Comparison of ENCODE assay signal across 9 mouse cellular contexts in the genomic region with DNA sequence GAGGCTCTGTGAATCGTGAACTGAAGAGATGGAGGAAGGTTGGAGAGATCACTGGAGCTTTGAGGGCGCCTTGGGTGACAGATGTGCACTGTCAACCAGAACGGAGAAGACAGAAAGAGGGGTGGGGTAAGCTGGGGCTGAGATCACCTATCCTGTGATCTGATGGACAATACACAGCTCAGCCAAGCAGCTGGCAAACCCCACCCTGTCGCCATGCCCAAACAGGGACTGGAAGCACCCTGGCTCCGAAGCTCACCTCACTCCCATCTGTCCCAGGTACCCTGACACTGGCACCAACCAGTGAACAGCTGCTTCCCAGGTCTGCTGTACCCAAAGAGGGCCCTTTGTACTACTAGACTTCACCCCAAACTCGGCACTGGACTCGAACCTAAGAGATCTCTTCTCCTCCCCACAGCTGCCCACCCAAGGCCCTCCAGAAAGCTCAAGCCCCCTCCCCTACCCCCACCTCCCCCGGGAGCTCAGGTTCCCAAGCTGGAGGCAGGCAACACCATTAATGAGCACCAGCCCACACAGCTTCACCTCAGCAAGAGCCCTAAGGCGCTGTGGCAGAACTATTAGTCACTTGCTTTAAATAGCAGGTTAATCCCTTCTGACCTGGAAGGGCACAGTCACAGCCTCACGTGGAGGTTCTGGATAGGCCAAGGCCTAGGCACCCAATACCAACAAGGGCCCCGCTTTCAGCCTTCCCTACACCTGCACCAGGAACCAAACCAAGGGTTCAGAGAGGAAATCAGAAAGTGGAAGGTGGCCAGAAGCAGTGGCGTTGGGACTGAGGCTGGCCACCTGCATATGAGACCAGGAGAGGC. TPM values are rescaled to one million over a fixed set of nuclear protein-coding genes. Genes with fewer than 3 reads are reported as not detected.
A peak's percentile ranks its signal among the peaks of the same experiment; 100 is the strongest.
DNase-seq lines count a peak whose midpoint lies in the region; ATAC-seq lines count a peak whose summit lies in the region.
"Had no signal": no experiment of that assay in that cellular context is flagged by ENCODE, and none has a peak within 500 bp of the region (broad histone marks: within the 10 kb centered on the region; RNA-seq: fewer than 3 reads in every experiment).

No protein-coding gene starts in this region.

- peak; percentile 44 for DNase-seq in embryo, embryonic 10 days (ENCODE audit: low spot score)
- DNase-seq in embryo, embryonic 9.5 days (ENCODE audit: extremely low spot score): no peak
- DNase-seq in forebrain, embryonic 10.5 days (ENCODE audit: extremely low spot score, low spot score): no peak
- no peak for DNase-seq in frontal cortex, postnatal 10 days (ENCODE audit: low spot score in 2 of 2)
- no peak for DNase-seq in left cerebral cortex, postnatal 14 days (ENCODE audit: low spot score in 2 of 2)
- DNase-seq in urinary bladder, postnatal 10 days (ENCODE audit: low spot score): no peak

- intact Hi-C loops in left cerebral cortex, postnatal 14 days (cut with DNase I): loop anchor here (5.0 kb wide), 1 partner anchor 45 kb away; no protein-coding TSS in a partner anchor

- 56% methylated on average over 12 of the region's 12 CpGs for WGBS in forebrain, embryonic 10.5 days
- WGBS in hindbrain, embryonic 13.5 days: 60% methylated on average over 12 of the region's 12 CpGs
- 59% methylated on average over 12 of the region's 12 CpGs for WGBS in liver, embryonic 15.5 days (ENCODE audit: insufficient replicate concordance)

- ATAC-seq in hindbrain, embryonic 13.5 days (ENCODE audit: low FRiP score): no peak
- ATAC-seq in liver, embryonic 15.5 days (ENCODE audit: insufficient read depth): no peak

- H3K4me2 ChIP-seq in hindbrain, embryonic 13.5 days: peak overlapping the region; percentile 90
- peak overlapping the region; percentile 78 for H3K4me2 ChIP-seq in liver, embryonic 15.5 days

- H3K4me3 ChIP-seq in forebrain, embryonic 10.5 days: peak overlapping the region; percentile 75
- H3K4me3 ChIP-seq in hindbrain, embryonic 13.5 days: peak overlapping the region; percentile 54
- H3K4me3 ChIP-seq in liver, embryonic 15.5 days (replicated peaks): no peak overlapping the region

- H3K36me3 ChIP-seq in forebrain, embryonic 10.5 days (replicated peaks): peaks cover 31% of the 10 kb centered on the region
- no peaks in the 10 kb centered on the region for H3K36me3 ChIP-seq in hindbrain, embryonic 13.5 days
- H3K36me3 ChIP-seq in liver, embryonic 15.5 days (replicated peaks): no peaks in the 10 kb centered on the region

- no peaks in the 10 kb centered on the region for H3K9me3 ChIP-seq in forebrain, embryonic 10.5 days
- H3K9me3 ChIP-seq in hindbrain, embryonic 13.5 days: no peaks in the 10 kb centered on the region
- no peaks in the 10 kb centered on the region for H3K9me3 ChIP-seq in liver, embryonic 15.5 days (replicated peaks)

- H3K27me3 ChIP-seq in forebrain, embryonic 10.5 days (ENCODE audit: poor library complexity, severe bottlenecking): peaks cover 7% of the 10 kb centered on the region
- H3K27me3 ChIP-seq in hindbrain, embryonic 13.5 days: peaks cover 8% of the 10 kb centered on the region; the same call in 1 of the 2 replicates
- no peaks in the 10 kb centered on the region for H3K27me3 ChIP-seq in liver, embryonic 15.5 days

- peak overlapping the region; percentile 69; the same call in 1 of the 2 replicates for H3K9ac ChIP-seq in hindbrain, embryonic 13.5 days
- no peak overlapping the region for H3K9ac ChIP-seq in liver, embryonic 15.5 days

- H3K27ac ChIP-seq in forebrain, embryonic 10.5 days: peak overlapping the region; percentile 89; the same call in 1 of the 2 replicates
- H3K27ac ChIP-seq in hindbrain, embryonic 13.5 days: no peak overlapping the region
- H3K27ac ChIP-seq in liver, embryonic 15.5 days (replicated peaks): no peak overlapping the region

- peaks cover 32% of the 10 kb centered on the region for H3K4me1 ChIP-seq in forebrain, embryonic 10.5 days
- H3K4me1 ChIP-seq in hindbrain, embryonic 13.5 days (replicated peaks): peaks cover 23% of the 10 kb centered on the region
- H3K4me1 ChIP-seq in liver, embryonic 15.5 days (replicated peaks): peaks cover 25% of the 10 kb centered on the region

RNA-seq across cellular contexts. Expression of a gene that starts 1.6 kb away (rescaled TPM):
- polyA plus RNA-seq in forebrain, embryonic 10.5 days (2016; fragmentation: Nextera tagmentation; extraction: Ambion mirVana): 82.4 and 86.6 TPM in 2 replicates
- polyA plus RNA-seq in hindbrain, embryonic 13.5 days (2015; fragmentation: Nextera tagmentation; extraction: Ambion mirVana): 86.5 and 97.8 TPM in 2 replicates
- 82.5 and 90.8 TPM in 2 replicates for polyA plus RNA-seq in liver, embryonic 15.5 days (2015; fragmentation: Nextera tagmentation; extraction: Ambion mirVana)
- 100 to 1,000 TPM; 144 to 165 TPM for total RNA-seq in left cerebral cortex, postnatal 14 days (2021)

RNA-seq across cellular contexts. Expression of a gene that starts 16.4 kb away (rescaled TPM):
- polyA plus RNA-seq in forebrain, embryonic 10.5 days (2016; fragmentation: Nextera tagmentation; extraction: Ambion mirVana): 2.1 and 3.6 TPM in 2 replicates
- polyA plus RNA-seq in hindbrain, embryonic 13.5 days (2015; fragmentation: Nextera tagmentation; extraction: Ambion mirVana): 1.6 and 2.2 TPM in 2 replicates
- 0.16 and 0.40 TPM in 2 replicates for polyA plus RNA-seq in liver, embryonic 15.5 days (2015; fragmentation: Nextera tagmentation; extraction: Ambion mirVana)
- total RNA-seq in left cerebral cortex, postnatal 14 days (2021): 1 to 10 TPM; 3.2 to 5.3 TPM
- total RNA-seq: hematopoietic stem cell, adult 5-6 weeks had no signal
